Mouse (Mus musculus) CH12.LX (cell line): ENCODE data around the gene Cd200r2. TPM values are rescaled to one million over a fixed set of nuclear protein-coding genes. Genes with fewer than 3 reads are reported as not detected.
A peak's percentile ranks its signal among the peaks of the same experiment; 100 is the strongest.

ENCODE experiments used
- DNase-seq: peaks from one replicate; pipeline ENCODE4 v3.0.0-alpha.2; 2013; ENCODE audit errors: extremely low read depth
- H3K27ac ChIP-seq: 2 replicates; pipeline ENCODE4 v1.5.1; 2012; ENCODE audit warnings: low read depth, mild to moderate bottlenecking, control low read depth, moderate library complexity; ENCODE audit not compliant: insufficient read depth
- H3K27me3 ChIP-seq: replicated peaks from 2 replicates; pipeline ENCODE3; 2012; ENCODE audit warnings: inconsistent platforms
- H3K36me3 ChIP-seq, 2 experiments: replicated peaks in 1 of 2; 2 replicates each; pipeline versions ENCODE3 to v1.6.1; 2012; ENCODE audit warnings: inconsistent platforms in 1 of 2, low read length in 1 of 2, mild to moderate bottlenecking in 1 of 2, mixed read lengths in 1 of 2, moderate library complexity in 1 of 2; ENCODE audit not compliant: control insufficient read depth in 1 of 2, insufficient read depth in 1 of 2
- H3K4me1 ChIP-seq, 2 experiments: 2 replicates each; pipeline ENCODE4 v1.6.1; 2012; ENCODE audit warnings: inconsistent platforms in 1 of 2, moderate library complexity in 1 of 2; ENCODE audit not compliant: insufficient read depth in 2 of 2, control insufficient read depth in 1 of 2
- H3K4me2 ChIP-seq: 2 replicates; pipeline ENCODE4 v1.6.1; 2012; ENCODE audit warnings: low read depth, mild to moderate bottlenecking, control low read depth; ENCODE audit not compliant: poor library complexity, insufficient read depth, severe bottlenecking
- H3K4me3 ChIP-seq, 3 experiments: fragments of 150-350 bp in 1 of 3; sonication (generic) in 1 of 3; replicated peaks in 1 of 3; 2 replicates each; pipeline versions ENCODE3 to v1.5.1; 2011 to 2012; ENCODE audit warnings: low read depth in 2 of 3, low read length in 2 of 3, mild to moderate bottlenecking in 2 of 3, moderate library complexity in 2 of 3, control low read depth in 1 of 3, improper control_type of control experiment in 1 of 3, inconsistent platforms in 1 of 3, mixed read lengths in 1 of 3; ENCODE audit not compliant: poor library complexity in 1 of 3
- H3K79me2 ChIP-seq: replicated peaks from 2 replicates; pipeline ENCODE4 v1.6.1; 2012; ENCODE audit warnings: mild to moderate bottlenecking, moderate library complexity; ENCODE audit not compliant: control insufficient read depth, poor library complexity, insufficient read depth, severe bottlenecking; ENCODE audit errors: extremely low read depth
- H3K9ac ChIP-seq: 2 replicates; pipeline ENCODE4 v1.6.1; 2012; ENCODE audit warnings: low read depth, mild to moderate bottlenecking, control low read depth, moderate library complexity; ENCODE audit not compliant: insufficient read depth
- H3K9me3 ChIP-seq: replicated peaks from 2 replicates; pipeline ENCODE3; 2012; ENCODE audit warnings: low read length, inconsistent platforms, mixed read lengths
- CHD1 ChIP-seq: IDR thresholded peaks from 2 replicates; pipeline ENCODE4 v1.6.1; 2012; ENCODE audit warnings: low read depth, low read length, improper control_type of control experiment, inconsistent platforms
- CHD2 ChIP-seq: IDR thresholded peaks from 2 replicates; pipeline ENCODE4 v1.6.1; 2011; ENCODE audit warnings: low read length, improper control_type of control experiment
- CTCF ChIP-seq, 2 experiments: IDR thresholded peaks in 1 of 2; conservative IDR thresholded peaks in 1 of 2; 2 replicates each; pipeline ENCODE4 v1.5.1; 2011 to 2012; ENCODE audit warnings: low read depth in 2 of 2, low read length in 2 of 2, improper control_type of control experiment in 1 of 2, inconsistent platforms in 1 of 2, mild to moderate bottlenecking in 1 of 2, moderate library complexity in 1 of 2
- E2F4 ChIP-seq: IDR thresholded peaks from 2 replicates; pipeline ENCODE4 v1.6.1; 2011; ENCODE audit warnings: low read depth, low read length, improper control_type of control experiment; ENCODE audit not compliant: insufficient replicate concordance
- EP300 ChIP-seq: IDR thresholded peaks from 2 replicates; pipeline ENCODE4 v1.6.1; 2011; ENCODE audit warnings: low read length, improper control_type of control experiment
- GABPA ChIP-seq: IDR thresholded peaks from 2 replicates; pipeline ENCODE4 v1.6.1; 2012; ENCODE audit warnings: low read depth, low read length, improper control_type of control experiment, inconsistent platforms; ENCODE audit not compliant: insufficient replicate concordance
- IRF4 ChIP-seq: IDR thresholded peaks from 2 replicates; pipeline ENCODE4 v1.6.1; 2014; ENCODE audit warnings: low read depth, mild to moderate bottlenecking, inconsistent platforms, low read length, improper control_type of control experiment
- JUND ChIP-seq: conservative IDR thresholded peaks from 2 replicates; pipeline ENCODE4 v1.6.1; 2011; ENCODE audit warnings: low read depth, low read length, improper control_type of control experiment
- MAFK ChIP-seq: IDR thresholded peaks from 2 replicates; pipeline ENCODE4 v1.6.1; 2011; ENCODE audit warnings: low read length, improper control_type of control experiment; ENCODE audit not compliant: insufficient replicate concordance
- MAX ChIP-seq: IDR thresholded peaks from 2 replicates; pipeline ENCODE4 v1.6.1; 2011; ENCODE audit warnings: low read length, improper control_type of control experiment
- MXI1 ChIP-seq: IDR thresholded peaks from 2 replicates; pipeline ENCODE4 v1.6.1; 2011; ENCODE audit warnings: mild to moderate bottlenecking, low read depth, low read length, improper control_type of control experiment
- NELFE ChIP-seq: IDR thresholded peaks from 2 replicates; pipeline ENCODE4 v1.6.1; 2011; ENCODE audit warnings: low read depth, low read length, improper control_type of control experiment
- NRF1 ChIP-seq: IDR thresholded peaks from 2 replicates; pipeline ENCODE4 v1.6.1; 2014; ENCODE audit warnings: low read depth, mild to moderate bottlenecking, inconsistent platforms, low read length, improper control_type of control experiment, moderate library complexity
- POLR2A ChIP-seq: IDR thresholded peaks from 2 replicates; pipeline ENCODE4 v1.6.1; 2011; ENCODE audit warnings: low read depth, mild to moderate bottlenecking, improper control_type of control experiment, low read length
- POLR2AphosphoS2 ChIP-seq: IDR thresholded peaks from 2 replicates; pipeline ENCODE4 v1.6.1; 2011; ENCODE audit warnings: low read depth, low read length, improper control_type of control experiment
- RCOR1 ChIP-seq: conservative IDR thresholded peaks from 2 replicates; pipeline ENCODE4 v1.6.1; 2012; ENCODE audit warnings: low read depth, mild to moderate bottlenecking, inconsistent platforms, low read length, improper control_type of control experiment
- TBP ChIP-seq: conservative IDR thresholded peaks from 2 replicates; pipeline ENCODE4 v1.6.1; 2011; ENCODE audit warnings: low read depth, low read length, improper control_type of control experiment
- UBTF ChIP-seq: IDR thresholded peaks from 2 replicates; pipeline ENCODE4 v1.6.1; 2012; ENCODE audit warnings: low read depth, mild to moderate bottlenecking, inconsistent platforms, low read length, improper control_type of control experiment, moderate library complexity
- USF2 ChIP-seq: conservative IDR thresholded peaks from 2 replicates; pipeline ENCODE4 v1.6.1; 2011; ENCODE audit warnings: low read depth, low read length, improper control_type of control experiment
- ZKSCAN1 ChIP-seq: IDR thresholded peaks from 2 replicates; pipeline ENCODE4 v1.6.1; 2012; ENCODE audit warnings: low read depth, inconsistent platforms, low read length, improper control_type of control experiment, borderline replicate concordance
- ZMIZ1 ChIP-seq: IDR thresholded peaks from 2 replicates; pipeline ENCODE4 v1.6.1; 2012; ENCODE audit warnings: low read depth, mild to moderate bottlenecking, inconsistent platforms, low read length, improper control_type of control experiment
- dilution Hi-C: fragments of 300-500 bp; cut with MboI; formaldehyde crosslinking; loops from 2 replicates; pipeline ENCODE4 v1.14.3; 2020; ENCODE audit warnings: low sequenced_read_pairs; ENCODE audit not compliant: extremely low pct_unique_long_range_greater_than_20kb, extremely low pct_ligation_motif_present
- in situ Hi-C: fragments of 300-500 bp; cut with MboI; formaldehyde crosslinking; loops from 3 replicates; pipeline ENCODE4 v1.14.3; 2019; ENCODE audit warnings: low sequenced_read_pairs, low pct_ligation_motif_present, low pct_unique_long_range_greater_than_20kb, mixed read lengths
- polyA plus RNA-seq: library from polyadenylated mRNA; unstranded; fragments of >175 nt; gene quantifications from 2 replicates; pipeline ENCODE4 v1.2.1, GENCODE M21; 2012; ENCODE audit warnings: low read depth; ENCODE audit not compliant: insufficient read length
- total RNA-seq, 2 experiments: library from RNA; depleted of rRNA; stranded (reverse); fragments of 300-350 nt in 1 of 2; fragments of >200 nt in 1 of 2; gene quantifications; 2 replicates each; pipeline ENCODE4 v1.2.3; 2012 to 2014

The Cd200r2 gene
- total and polyA plus RNA-seq, 3 experiments, result 0.66 to 2.2 (median 0.74) TPM

- Histone ChIP-seq H3K4me1 (peaks cover 0 to 4% of the 10 kb centered on the region in 2 experiments; a peak in 2 of 4 replicates), H3K79me2 (no peaks in the 10 kb centered on the region), H3K9me3 (no peaks in the 10 kb centered on the region), H3K27me3 (no peaks in the 10 kb centered on the region), H3K9ac (no peak overlapping the region), H3K4me3 (no peak overlapping the region), H3K36me3 (no peaks in the 10 kb centered on the region), H3K4me2 (peak overlapping the region; percentile 8; the same call in 1 of the 2 replicates), H3K27ac (no peak overlapping the region)
- dilution Hi-C loops (no loop called here), in situ Hi-C loops (no loop called here)
- TF ChIP-seq TBP (no peak), CHD1 (0 out of 2 replicates have a peak, but pooled peaks have one; percentile 39), MAX (0 out of 2 replicates have a peak, but pooled peaks have one; percentile 31)
- no peak for DNase-seq
Measured at GRCm38 (mm10) chr16:44876625-44877024, 9.7 kb downstream of the Cd200r2 start.

- no peaks in the 10 kb centered on the region for H3K79me2 ChIP-seq
- peaks cover 0 to 4% of the 10 kb centered on the region in 2 experiments; a peak in 2 of 4 replicates for H3K4me1 ChIP-seq
- no peaks in the 10 kb centered on the region for H3K9me3 ChIP-seq
- TF ChIP-seq CHD1 (no peak), RCOR1 (no peak), CHD2 (no peak), E2F4 (no peak)
- H3K27ac ChIP-seq, result no peak overlapping the region
- no peaks in the 10 kb centered on the region for H3K36me3 ChIP-seq
- H3K4me3 ChIP-seq, result no peak overlapping the region
- H3K27me3 ChIP-seq, result no peaks in the 10 kb centered on the region
- DNase-seq, result no peak
- in situ Hi-C loops, result no loop called here
- H3K4me2 ChIP-seq, result no peak overlapping the region
- H3K9ac ChIP-seq, result no peak overlapping the region
- dilution Hi-C loops, result no loop called here
Measured at GRCm38 (mm10) chr16:44877595-44877994, 10.7 kb downstream of the Cd200r2 start.

GRCm38 (mm10) chr16:44890814-44891213 is 23.9 kb downstream of the Cd200r2 start:
- no peaks in the 10 kb centered on the region for H3K79me2 ChIP-seq
- no peak overlapping the region for H3K27ac ChIP-seq
- no peaks in the 10 kb centered on the region for H3K9me3 ChIP-seq
- no peaks in the 10 kb centered on the region for H3K27me3 ChIP-seq
- no peak overlapping the region for H3K4me2 ChIP-seq
- no peak for DNase-seq
- H3K36me3 ChIP-seq, result no peaks in the 10 kb centered on the region
- in situ Hi-C loops (no loop called here), dilution Hi-C loops (no loop called here)
- H3K9ac ChIP-seq, result no peak overlapping the region
- no peak overlapping the region for H3K4me3 ChIP-seq
- TF ChIP-seq CTCF (conservative IDR thresholded peaks at IDR 0.05 in 1 of 2, IDR thresholded peaks at IDR 0.05 in 1 of 2; ENCODE audit: low read depth in 2 of 2, low read length in 2 of 2) (no peak), ZMIZ1 (no peak), CHD2 (no peak), IRF4 (no peak), GABPA (no peak), EP300 (no peak), UBTF (no peak), POLR2A (no peak), JUND (no peak), NRF1 (no peak), POLR2AphosphoS2 (no peak), NELFE (no peak), ZKSCAN1 (no peak), MXI1 (no peak), MAFK (no peak), USF2 (no peak)
- H3K4me1 ChIP-seq, result no peaks in the 10 kb centered on the region
